Mouse (Mus musculus): ENCODE measurements around the gene Srgap3.

GRCm38 (mm10) chr6:112752517-112752916, 194.5 kb downstream of the Srgap3 start:
- TF ChIP-seq POLR2A (IDR thresholded peaks at IDR 0.05; ENCODE audit: extremely low read depth, insufficient read depth, low read length) (no peak), CTCF (IDR thresholded peaks at IDR 0.05; ENCODE audit: extremely low read depth, insufficient read depth, low read length) (no peak)
